Mouse (Mus musculus): ENCODE data around the gene Topbp1. TPM values are rescaled to one million over a fixed set of nuclear protein-coding genes. Genes with fewer than 3 reads are reported as not detected.
"Not testable (repeated sequence)": the region's sequence is repeated elsewhere in the genome, so short reads cannot be mapped to it uniquely, and the experiment has no call there.

The Topbp1 gene
- total RNA-seq, 1 experiment from 2014 or later = 75.5 TPM

- ATAC-seq (replicated peaks; ENCODE audit: insufficient number of reproducible peaks, low FRiP score, low TSS enrichment, poor library complexity, severe bottlenecking) = no peak
Observed at GRCm38 (mm10) chr9:103336912-103337311, 31.9 kb downstream of the Topbp1 start.

GRCm38 (mm10) chr9:103347045-103347444 lies 42.0 kb downstream of the Topbp1 start:
- ATAC-seq (replicated peaks; ENCODE audit: insufficient number of reproducible peaks, low FRiP score, low TSS enrichment, poor library complexity, severe bottlenecking) = peak; percentile 50; the same call in 1 of the 2 replicates

GRCm38 (mm10) chr9:103347996-103348490 lies 43.0 kb downstream of the Topbp1 start:
- ATAC-seq (replicated peaks; ENCODE audit: insufficient number of reproducible peaks, low FRiP score, low TSS enrichment, poor library complexity, severe bottlenecking) = no peak

- ATAC-seq (replicated peaks; ENCODE audit: insufficient number of reproducible peaks, low FRiP score, low TSS enrichment, poor library complexity, severe bottlenecking) = no peak
Observed at GRCm38 (mm10) chr9:103348791-103349190, 43.8 kb downstream of the Topbp1 start.

GRCm38 (mm10) chr9:103353500-103354260 lies 48.7 kb downstream of the Topbp1 start:
- ATAC-seq (replicated peaks; ENCODE audit: insufficient number of reproducible peaks, low FRiP score, low TSS enrichment, poor library complexity, severe bottlenecking) = not testable (repeated sequence)

GRCm38 (mm10) chr9:103357893-103358292 lies 52.9 kb downstream of the Topbp1 start:
- ATAC-seq (replicated peaks; ENCODE audit: insufficient number of reproducible peaks, low FRiP score, low TSS enrichment, poor library complexity, severe bottlenecking) = no peak

- no peak for ATAC-seq (replicated peaks; ENCODE audit: insufficient number of reproducible peaks, low FRiP score, low TSS enrichment, poor library complexity, severe bottlenecking)
Observed at GRCm38 (mm10) chr9:103358545-103358944, 53.5 kb downstream of the Topbp1 start.

GRCm38 (mm10) chr9:103360642-103361041 lies 55.6 kb downstream of the Topbp1 start:
- ATAC-seq (replicated peaks; ENCODE audit: insufficient number of reproducible peaks, low FRiP score, low TSS enrichment, poor library complexity, severe bottlenecking) = no peak

GRCm38 (mm10) chr9:103363088-103363487 lies 58.1 kb downstream of the Topbp1 start:
- ATAC-seq (replicated peaks; ENCODE audit: insufficient number of reproducible peaks, low FRiP score, low TSS enrichment, poor library complexity, severe bottlenecking) = no peak

- ATAC-seq (replicated peaks; ENCODE audit: insufficient number of reproducible peaks, low FRiP score, low TSS enrichment, poor library complexity, severe bottlenecking) = no peak
Observed at GRCm38 (mm10) chr9:103363730-103364417, 58.9 kb downstream of the Topbp1 start.

- ATAC-seq (replicated peaks; ENCODE audit: insufficient number of reproducible peaks, low FRiP score, low TSS enrichment, poor library complexity, severe bottlenecking) = 0 out of 2 replicates have a peak, but pooled peaks have one; percentile 20
Observed at GRCm38 (mm10) chr9:103364601-103365289, 59.7 kb downstream of the Topbp1 start.

GRCm38 (mm10) chr9:103365290-103366247 lies 60.6 kb downstream of the Topbp1 start, which contains the start of gene Cdv3:
Gene Cdv3 (minus strand): TSS chr9:103365840.
- peak; percentile 97 for ATAC-seq (replicated peaks; ENCODE audit: insufficient number of reproducible peaks, low FRiP score, low TSS enrichment, poor library complexity, severe bottlenecking)

- no peak for ATAC-seq (replicated peaks; ENCODE audit: insufficient number of reproducible peaks, low FRiP score, low TSS enrichment, poor library complexity, severe bottlenecking)
Observed at GRCm38 (mm10) chr9:103366356-103366755, 61.3 kb downstream of the Topbp1 start.

GRCm38 (mm10) chr9:103369951-103370350 lies 64.9 kb downstream of the Topbp1 start:
- no peak for ATAC-seq (replicated peaks; ENCODE audit: insufficient number of reproducible peaks, low FRiP score, low TSS enrichment, poor library complexity, severe bottlenecking)

GRCm38 (mm10) chr9:103372271-103373010 lies 67.4 kb downstream of the Topbp1 start:
- ATAC-seq (replicated peaks; ENCODE audit: insufficient number of reproducible peaks, low FRiP score, low TSS enrichment, poor library complexity, severe bottlenecking) = no peak

GRCm38 (mm10) chr9:103376346-103377320 lies 71.6 kb downstream of the Topbp1 start:
- no peak for ATAC-seq (replicated peaks; ENCODE audit: insufficient number of reproducible peaks, low FRiP score, low TSS enrichment, poor library complexity, severe bottlenecking)

Measured in monocyte, adult 5-6 weeks (primary cell).